Mouse (Mus musculus) neural tube, embryonic 10.5 days (tissue): ENCODE results near the gene Smok3c.
"Not testable (repeated sequence)": the region's sequence is repeated elsewhere in the genome, so short reads cannot be mapped to it uniquely, and the experiment has no call there.

Source experiments
- DNase-seq: peaks from one replicate; pipeline ENCODE4 v3.0.0-alpha.2; 2017; ENCODE audit warnings: low spot score; ENCODE audit errors: extremely low spot score

Smok3c gene

DNA sequence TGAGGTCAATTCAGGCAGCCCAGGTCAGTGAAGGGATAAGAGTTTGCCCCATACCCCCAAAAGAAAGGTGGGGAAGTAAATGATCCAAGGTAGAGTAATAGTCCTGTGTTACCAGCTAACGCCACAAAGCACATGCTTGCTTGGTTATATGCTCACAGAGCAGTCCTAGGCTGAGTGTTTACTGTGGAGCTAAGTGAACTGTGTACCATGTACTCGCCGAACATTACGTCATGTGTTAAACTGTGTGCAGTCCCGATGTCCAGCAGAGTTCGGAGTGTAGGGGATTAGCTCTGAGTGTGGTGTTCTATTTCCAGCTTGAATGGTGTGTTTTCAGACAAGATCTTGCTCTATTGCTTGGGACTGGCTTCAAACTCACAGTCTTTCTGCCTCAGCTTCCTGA is 41.5 kb downstream of the Smok3c start:
- no peak for DNase-seq

DNA sequence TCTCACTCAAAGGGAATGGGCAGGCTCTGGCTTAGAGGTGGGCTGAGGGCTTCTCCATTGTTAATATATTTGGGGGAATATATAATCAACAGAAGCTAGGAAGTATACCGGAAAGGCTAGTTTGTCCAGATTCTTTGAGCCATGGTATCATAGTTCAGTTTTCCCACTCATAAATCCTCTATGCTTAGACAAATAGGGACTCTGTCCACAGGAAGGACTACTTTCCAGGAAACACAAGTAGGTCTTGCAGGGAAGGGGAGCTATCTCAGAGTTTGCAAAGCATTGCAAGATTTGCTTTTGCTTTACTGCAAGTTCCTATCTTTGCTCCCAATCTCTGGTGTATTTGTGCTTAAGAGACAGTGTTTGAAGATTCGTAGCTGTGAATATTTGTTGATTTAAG is 52.0 kb downstream of the Smok3c start:
- no peak for DNase-seq

GRCm38 (mm10) chr5:138107130-138107529 is 54.1 kb downstream of the Smok3c start:
- no peak for DNase-seq

- not testable (repeated sequence) for DNase-seq
These were observed 56.9 kb downstream of the Smok3c start for GRCm38 (mm10) chr5:138109847-138110396.
